Mouse (Mus musculus) embryo, embryonic 11 days (tissue): Measurements from ENCODE around the gene Auts2.

Experiments used
- DNase-seq: peaks from one replicate; pipeline ENCODE4 v3.0.0-alpha.2; 2015

The Auts2 gene

DNA sequence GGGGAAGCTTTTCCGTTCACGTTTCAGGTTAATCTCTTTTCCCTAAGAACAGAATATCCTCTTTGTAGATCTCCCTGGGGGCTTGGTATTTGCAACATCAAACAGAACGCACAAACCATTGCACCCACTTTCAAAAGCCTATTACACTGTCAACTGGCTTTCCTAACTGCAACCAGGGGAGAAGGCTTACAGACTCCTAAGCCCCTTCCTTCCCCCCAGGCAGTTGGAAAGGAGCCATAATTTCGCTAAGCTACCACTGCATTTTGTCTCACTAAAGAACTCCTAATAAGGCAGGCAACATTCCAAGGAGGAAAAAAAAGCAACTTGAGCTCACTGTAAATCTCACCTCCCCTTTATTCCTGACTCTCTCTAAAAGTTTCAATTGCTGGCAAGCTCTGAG is 470.8 kb downstream of the Auts2 start:
- peak; percentile 47 for DNase-seq

GRCm38 (mm10) chr5:132067750-132068739 is 475.1 kb downstream of the Auts2 start:
- peak; percentile 40 for DNase-seq

GRCm38 (mm10) chr5:132060116-132060515 is 483.0 kb downstream of the Auts2 start:
- no peak for DNase-seq

DNA sequence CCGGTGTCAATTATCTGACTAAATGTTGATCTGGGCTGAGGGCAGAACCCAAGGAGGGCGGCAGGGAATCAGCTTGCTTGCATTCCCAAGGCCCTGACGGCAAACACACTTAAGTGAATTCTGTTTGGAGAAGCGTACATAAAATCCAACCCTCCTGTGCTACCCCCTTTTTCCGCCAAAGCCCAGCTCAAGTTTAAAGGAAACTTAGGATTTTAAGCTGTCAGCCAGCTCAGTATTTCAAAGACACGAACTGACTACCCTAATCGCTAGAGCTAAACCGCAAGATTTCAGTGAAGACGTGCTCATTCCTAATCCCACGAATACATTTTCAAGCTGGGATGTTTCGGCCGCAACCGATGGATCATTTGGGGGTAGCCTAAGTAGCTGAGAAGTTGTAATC is 490.5 kb downstream of the Auts2 start:
- DNase-seq, result no peak

GRCm38 (mm10) chr5:132039584-132039983 is 503.6 kb downstream of the Auts2 start:
- DNase-seq, result no peak

- no peak for DNase-seq
These were observed 509.4 kb downstream of the Auts2 start for GRCm38 (mm10) chr5:132033491-132034350.

GRCm38 (mm10) chr5:132030941-132031531 is 512.1 kb downstream of the Auts2 start:
- DNase-seq, result peak; percentile 43

- peak; percentile 19 for DNase-seq
These were observed 513.5 kb downstream of the Auts2 start for GRCm38 (mm10) chr5:132029638-132030037.

DNA sequence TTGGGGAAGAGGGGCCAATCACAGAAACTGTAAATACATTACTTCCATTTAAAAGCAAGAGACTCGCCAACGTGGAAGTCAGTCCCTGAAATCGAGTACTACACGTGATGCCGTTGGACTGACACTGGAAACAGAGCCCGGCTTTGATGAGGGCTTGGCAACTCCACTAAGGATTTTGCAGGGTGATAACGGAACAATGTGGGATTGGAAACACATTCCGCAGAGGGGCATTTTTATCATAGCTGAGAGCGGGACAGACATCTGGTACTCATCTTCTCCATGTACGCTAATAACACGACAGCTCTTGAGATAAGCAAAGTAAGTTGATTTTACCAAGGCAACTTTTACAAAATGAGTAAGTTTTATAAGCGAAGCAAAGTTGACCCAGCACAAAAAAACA is 514.1 kb downstream of the Auts2 start:
- DNase-seq, result peak; percentile 35

DNA sequence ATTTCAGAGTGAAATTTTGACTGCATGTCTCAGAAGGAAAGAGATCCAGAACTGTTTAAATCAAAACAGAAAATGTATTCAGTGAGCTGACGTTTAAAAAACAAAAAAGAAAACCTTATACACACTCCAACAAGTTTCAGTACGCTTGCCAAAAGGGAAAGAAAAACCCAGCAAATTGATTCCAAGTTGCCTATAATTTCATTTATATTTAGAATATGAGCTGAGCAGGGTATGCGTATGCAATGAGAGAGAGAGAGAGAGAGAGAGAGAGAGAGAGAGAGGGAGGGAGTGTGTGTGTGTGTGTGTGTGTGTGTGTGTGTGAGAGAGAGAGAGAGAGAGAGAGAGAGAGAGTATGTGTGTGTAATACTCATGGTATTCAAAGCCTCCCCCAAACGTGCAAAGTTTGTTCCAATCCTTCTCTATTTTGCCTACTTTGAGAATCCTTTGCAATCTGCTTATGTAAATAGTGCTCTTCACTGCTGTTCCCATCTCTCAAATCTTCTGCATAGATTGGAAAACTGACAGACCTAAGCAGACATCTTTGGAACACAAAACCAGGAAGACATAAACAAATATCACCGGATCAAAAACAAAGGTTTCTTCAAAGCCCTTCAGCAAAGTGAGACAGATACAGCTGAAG is 515.2 kb downstream of the Auts2 start:
- no peak for DNase-seq

DNA sequence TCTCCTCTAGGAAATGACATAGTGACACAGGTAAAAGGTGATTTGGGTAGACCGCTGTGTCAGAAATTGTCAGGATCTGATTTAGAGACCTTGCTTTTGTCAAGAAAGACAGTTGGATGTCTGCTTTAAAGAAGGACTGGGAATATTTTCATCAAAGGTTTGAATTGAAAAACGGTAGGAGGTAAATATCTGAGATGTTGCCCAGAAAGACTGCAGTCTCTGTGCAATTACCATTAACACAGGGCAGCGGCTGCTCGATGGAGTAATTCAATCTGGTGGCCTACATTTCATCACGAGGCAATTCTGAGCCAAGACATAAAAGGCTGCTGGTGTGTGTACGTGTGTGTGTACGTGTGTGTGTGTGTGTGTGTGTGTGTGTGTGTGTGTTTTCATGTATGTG is 529.8 kb downstream of the Auts2 start:
- no peak for DNase-seq

DNA sequence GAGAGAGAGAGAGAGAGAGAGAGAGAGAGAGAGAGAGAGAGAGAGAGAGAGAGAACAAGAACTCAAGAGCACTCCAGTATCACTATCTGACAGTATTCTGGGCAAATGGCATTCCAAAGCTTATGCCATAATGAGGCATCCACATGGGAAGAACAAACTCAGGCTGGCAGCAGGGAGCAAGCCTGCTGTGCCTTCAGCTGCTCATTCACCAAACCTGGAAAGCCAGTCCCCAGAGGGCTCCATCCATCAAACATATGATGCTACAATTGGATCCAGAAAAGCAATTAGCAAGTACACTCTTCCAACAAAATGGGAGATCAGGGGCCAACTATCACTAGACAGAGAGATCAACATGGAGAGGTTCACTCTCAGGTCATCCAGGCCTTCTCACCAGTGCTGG is 531.3 kb downstream of the Auts2 start:
- DNase-seq, result no peak

DNA sequence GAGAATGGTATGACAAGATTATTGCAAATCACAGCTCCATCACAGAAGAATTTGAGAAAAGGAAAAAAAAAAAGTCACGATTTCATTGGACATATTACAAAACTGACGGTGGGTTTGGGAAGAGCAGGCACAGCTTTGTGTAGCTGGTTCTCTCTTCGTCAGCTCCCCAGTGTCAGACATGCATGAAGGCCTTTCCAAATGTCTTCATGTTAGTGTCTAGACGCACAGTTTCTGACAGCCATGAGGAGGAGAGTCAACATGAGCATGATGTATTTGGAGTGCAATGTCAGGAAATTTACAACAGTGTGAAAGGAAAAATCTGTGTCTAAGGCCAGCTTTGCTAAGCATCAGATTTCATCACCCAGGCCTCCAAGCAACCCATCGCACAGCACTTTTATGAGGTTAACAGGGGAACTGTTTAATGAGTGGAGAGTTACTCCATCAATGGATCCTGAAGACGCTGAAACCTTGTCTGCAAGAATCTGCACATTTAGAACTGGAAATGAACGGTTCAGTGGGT is 534.4 kb downstream of the Auts2 start:
- DNase-seq, result no peak

DNA sequence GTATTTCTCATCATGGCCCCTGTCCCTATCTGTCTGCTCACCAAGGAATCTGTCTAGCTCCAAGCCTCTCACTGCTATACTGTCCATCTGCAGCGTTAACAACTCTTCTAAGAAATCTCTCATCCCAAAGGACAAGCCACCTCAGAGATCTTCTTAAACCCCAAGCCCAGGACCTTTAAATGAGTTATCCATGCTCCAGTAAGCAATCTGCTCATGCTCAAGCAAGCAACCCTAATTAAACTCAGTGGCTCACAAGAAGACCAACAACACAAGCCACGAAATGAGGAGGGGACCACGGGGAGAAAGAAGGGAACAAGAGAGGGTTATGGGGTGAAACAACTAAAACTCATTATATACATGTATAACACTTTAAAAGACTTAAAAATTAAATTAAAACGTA is 535.2 kb downstream of the Auts2 start:
- DNase-seq, result no peak

GRCm38 (mm10) chr5:131992681-131993211 is 550.4 kb downstream of the Auts2 start:
- DNase-seq, result peak; percentile 32

DNA sequence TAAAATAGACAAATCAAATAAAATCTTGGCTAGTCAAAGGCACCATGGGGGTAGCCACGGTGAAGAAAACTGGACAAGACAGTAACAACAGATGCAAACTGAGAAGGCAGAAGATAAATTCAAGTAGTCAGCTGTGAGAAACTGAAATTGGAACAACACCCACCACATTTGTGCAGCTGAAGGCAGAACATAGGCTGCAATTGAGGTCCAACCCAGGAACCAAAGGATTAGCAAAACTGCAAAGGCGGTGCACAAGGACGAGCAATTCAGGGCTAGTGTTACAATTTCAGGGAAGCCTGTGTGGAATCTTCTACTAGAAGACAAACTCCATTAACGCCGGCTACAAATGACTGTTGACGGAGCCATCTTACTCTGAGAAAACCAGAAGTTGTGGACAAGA is 550.9 kb downstream of the Auts2 start:
- DNase-seq, result no peak

- no peak for DNase-seq
These were observed 552.6 kb downstream of the Auts2 start for GRCm38 (mm10) chr5:131990532-131990931.

DNA sequence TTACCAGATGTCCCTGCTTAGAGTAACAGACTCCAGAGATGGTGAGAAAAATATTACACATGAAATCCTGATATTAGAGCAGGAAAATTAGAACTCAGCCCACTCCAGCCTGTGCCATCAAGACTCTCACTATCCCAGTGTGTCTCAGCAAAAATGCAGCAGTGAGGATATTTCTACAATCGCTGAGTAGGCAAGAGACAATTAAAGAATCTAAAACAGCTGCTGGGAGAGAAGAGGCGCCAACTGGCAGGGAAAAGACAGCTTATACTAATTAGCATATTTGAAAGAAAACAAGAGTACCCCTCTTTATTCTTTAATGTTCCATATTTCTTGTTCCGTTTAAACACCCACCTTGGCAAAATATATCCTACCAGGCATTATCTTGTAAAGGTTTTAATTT is 561.7 kb downstream of the Auts2 start:
- DNase-seq, result no peak

GRCm38 (mm10) chr5:131978939-131979338 is 564.2 kb downstream of the Auts2 start:
- peak; percentile 19 for DNase-seq

- no peak for DNase-seq
These were observed 565.6 kb downstream of the Auts2 start for GRCm38 (mm10) chr5:131977497-131977896.

DNA sequence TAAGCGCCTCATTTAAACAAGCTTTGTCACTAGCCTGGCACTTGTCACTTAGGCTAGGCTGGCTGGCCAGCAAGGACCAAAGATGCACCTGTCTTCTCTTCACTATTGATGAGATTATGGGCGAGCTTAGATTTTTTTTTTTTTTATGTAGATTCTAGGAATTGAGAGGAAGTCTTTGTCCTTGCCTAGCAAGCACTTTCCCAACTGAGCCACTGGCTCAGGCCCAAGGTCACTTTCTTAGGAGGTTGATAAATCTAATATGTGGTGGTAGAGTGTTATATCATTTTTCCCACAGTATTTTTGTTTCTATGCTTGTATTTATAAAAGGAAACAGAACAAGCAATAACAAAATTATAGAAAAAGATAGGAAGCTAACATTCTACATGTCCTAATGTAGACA is 571.2 kb downstream of the Auts2 start:
- no peak for DNase-seq

DNA sequence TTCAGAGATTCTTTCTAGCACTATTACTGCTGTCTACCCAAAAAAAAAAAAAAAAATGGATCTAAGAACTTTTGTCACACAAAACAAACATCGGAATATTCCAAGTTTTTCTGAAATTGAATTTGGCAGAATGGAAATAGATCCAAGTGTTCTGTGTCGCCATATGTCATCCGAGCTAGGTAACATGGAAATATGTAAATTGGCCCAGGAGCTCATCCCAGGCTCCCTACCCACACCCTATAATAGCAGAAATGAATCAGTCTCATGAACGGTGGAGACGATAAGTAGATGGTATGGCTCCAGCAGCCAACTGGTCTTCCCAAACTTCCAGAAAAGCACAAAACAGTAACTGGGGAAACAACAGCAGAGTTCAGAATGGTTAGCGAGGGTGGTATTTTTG is 577.6 kb downstream of the Auts2 start:
- DNase-seq, result no peak
